Mouse (Mus musculus) lung, postnatal 0 days (tissue): ENCODE data around the gene Slc38a10.

Experiments used
- CTCF ChIP-seq: IDR thresholded peaks from 2 replicates; pipeline ENCODE4 v1.5.1; 2016; ENCODE audit warnings: antibody characterized with exemption, mild to moderate bottlenecking
- EP300 ChIP-seq: IDR thresholded peaks from 2 replicates; pipeline ENCODE4 v1.6.1; 2016; ENCODE audit warnings: antibody characterized with exemption, mild to moderate bottlenecking, control low read depth

- peak; percentile 65 for TF ChIP-seq CTCF
- TF ChIP-seq EP300, result no peak
Observed at GRCm38 (mm10) chr11:120140255-120140654, 10.9 kb downstream of the Slc38a10 start.
